Mouse (Mus musculus) left cerebral cortex, postnatal 36 days (tissue): ENCODE measurements around the gene Cdh18. TPM values are rescaled to one million over a fixed set of nuclear protein-coding genes. Genes with fewer than 3 reads are reported as not detected.
"Not testable (repeated sequence)": the region's sequence is repeated elsewhere in the genome, so short reads cannot be mapped to it uniquely, and the experiment has no call there.

Source experiments
- DNase-seq, 2 experiments: peaks; one replicate each; pipeline ENCODE4 v3.0.0; 2021 to 2022; ENCODE audit warnings: low spot score in 2 of 2, mixed read lengths in 1 of 2
- intact Hi-C: fragments of 180-260 bp; cut with DNase I; formaldehyde crosslinking; loops from one replicate; pipeline ENCODE4 v1.15.1; 2025
- total RNA-seq, 2 experiments: library from RNA; stranded (reverse); gene quantifications; 2 replicates each; pipeline ENCODE4 v1.2.3; 2021

Cdh18 gene
- total RNA-seq, 2 experiments from 2014 or later, result 31.8 to 39.9 TPM

DNA sequence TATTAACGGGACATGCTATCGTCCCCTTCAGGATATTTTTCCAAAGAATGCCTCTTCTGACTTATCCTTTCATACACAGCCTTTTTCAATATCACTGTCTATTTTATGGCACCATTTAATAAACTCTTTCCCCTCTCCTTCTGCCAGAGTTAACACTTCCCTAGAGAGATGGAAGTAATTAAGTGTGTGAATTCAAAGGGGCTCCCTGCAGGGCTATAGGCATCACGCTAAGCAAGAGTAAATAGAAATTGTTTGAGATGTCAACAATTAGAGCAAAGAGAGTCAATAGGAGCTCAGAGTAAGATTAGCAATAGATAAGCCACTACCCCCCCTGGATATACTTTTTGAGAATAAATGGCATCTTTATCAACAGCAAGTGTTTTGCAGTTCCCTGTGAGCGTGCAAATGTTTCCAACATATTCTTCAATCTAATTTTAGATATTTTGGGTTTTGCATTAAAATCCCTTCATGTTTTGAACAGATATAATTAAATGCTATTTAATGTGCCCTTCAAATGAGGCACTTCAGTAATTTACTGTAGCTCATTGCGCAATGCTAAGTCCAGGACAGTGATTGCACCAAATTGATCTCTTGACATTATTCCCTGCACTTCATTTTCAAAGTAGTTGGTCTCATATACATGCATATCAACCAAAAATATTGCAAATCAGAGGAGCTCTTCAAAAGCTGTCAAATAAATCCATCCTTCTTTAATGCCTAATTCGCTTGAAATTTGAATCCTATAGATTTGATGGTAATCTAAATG lies 586.3 kb downstream of the Cdh18 start:
- no peak for DNase-seq
- intact Hi-C loops, result no loop called here

DNA sequence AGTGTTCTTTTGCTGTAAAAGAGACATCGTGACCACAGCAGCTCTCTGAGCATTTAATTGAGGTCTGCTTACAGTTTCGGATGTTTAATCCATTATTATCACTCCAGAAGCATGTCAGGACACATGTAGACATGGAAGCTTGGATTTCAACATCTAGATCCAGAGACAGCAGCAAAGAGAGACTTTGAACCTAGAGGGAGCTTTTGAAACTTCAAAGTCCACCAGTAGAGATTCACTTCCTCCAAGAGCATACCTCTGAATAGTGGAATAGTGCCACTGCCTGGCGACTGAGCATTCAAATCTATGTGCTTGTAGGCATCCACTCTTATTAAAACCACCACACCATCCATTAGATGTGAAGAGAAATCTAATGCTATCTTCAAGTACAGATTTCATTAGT lies 588.1 kb downstream of the Cdh18 start:
- DNase-seq, result no peak
- intact Hi-C loops, result no loop called here

DNA sequence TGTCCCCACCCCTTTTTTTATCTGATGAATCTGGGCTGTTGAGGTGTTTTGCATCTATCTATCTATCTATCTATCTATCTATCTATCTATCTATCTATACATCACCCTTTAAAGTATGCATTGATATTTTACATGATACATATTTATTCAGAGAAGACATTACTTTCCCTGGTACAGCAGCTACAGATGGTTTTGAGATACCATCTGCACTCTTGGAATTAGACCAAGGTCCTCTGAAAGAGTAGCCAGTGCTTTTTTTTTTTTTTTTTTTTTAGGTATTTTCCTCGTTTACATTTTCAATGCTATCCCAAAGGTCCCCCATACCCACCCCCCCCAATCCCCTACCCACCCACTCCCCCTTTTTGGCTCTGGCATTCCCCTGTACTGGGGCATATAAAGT lies 594.1 kb downstream of the Cdh18 start:
- DNase-seq, intact Hi-C loops: not testable (repeated sequence)

DNA sequence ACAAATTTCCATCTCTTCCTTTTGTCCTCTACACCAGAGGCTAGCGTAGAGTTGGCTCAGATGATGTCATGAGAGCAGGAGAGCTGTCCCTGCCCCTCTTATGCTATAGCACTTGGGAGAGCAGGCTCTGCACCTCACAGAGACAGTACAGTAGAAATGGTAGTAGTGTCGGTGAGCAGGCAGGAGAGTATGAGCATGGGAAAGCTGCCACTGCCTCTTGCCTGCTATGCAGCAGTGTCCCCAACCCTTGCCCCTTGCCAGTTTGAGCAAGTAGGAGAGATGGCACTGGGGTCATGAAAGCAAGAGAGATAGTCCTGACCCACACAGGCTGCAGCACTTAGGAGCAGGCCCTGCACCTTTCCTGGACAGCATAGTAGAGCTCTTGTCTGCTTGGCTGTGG lies 607.1 kb downstream of the Cdh18 start:
- intact Hi-C loops, result no loop called here
- DNase-seq, result no peak

DNA sequence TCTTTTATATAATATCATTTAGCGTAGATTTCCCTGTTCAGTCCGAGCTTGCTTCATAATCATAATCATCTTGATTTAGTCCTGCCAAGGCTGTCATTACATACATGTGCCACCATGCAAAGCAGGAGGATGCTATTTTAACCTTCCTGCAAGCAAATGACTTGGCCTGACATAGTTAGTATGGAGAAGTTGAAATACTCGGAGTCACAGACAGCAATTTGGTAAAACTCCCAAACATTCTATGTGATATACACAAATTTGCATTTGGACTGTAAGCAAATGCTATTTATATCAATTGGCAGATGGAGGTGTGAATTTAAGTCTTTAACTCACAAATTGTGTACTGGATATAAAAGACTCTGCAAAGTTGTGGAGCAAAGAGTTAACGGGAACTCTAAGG lies 616.0 kb downstream of the Cdh18 start:
- intact Hi-C loops, result no loop called here

DNA sequence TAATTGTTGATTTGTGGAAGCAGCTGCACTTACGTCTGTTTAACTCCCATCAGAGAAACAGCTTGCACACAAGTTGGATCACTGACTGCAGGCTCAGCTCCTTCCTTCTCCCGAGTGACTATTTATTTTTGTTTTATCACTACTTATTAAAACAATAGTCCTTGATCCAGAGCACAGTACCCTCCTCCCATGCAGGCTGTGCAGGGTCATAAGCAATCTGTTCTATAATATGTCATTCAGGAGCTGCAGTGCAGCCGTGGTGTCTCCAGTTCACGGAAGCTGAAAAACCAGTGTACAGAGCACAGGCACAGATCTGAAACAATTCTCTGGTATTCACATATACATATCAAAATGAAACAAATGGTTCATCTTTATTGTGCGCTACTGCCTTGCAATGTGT lies 625.8 kb downstream of the Cdh18 start:
- DNase-seq, result no peak
- intact Hi-C loops, result no loop called here

More for the DNA sequence above, 616.0 kb downstream of the Cdh18 start:
- no peak for DNase-seq

DNA sequence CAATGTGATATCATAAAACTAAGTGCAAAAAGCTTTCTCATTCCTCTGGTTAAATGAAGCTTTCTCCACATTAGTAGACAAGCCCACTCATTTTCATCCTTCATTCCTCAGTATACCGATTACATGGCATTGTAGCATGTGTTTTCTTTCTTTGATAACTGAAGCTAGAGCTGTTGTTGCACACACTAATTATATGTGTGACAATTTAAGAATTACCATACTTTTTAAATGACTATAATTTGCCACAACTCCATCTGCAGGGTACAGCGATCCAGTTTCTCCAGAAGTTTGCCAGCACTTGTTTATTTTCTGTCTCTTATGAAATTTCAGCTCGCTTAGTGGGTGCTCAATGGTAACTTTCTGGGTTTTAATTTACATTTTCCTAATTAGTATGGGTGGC lies 663.2 kb downstream of the Cdh18 start:
- DNase-seq, result no peak
- intact Hi-C loops, result no loop called here

DNA sequence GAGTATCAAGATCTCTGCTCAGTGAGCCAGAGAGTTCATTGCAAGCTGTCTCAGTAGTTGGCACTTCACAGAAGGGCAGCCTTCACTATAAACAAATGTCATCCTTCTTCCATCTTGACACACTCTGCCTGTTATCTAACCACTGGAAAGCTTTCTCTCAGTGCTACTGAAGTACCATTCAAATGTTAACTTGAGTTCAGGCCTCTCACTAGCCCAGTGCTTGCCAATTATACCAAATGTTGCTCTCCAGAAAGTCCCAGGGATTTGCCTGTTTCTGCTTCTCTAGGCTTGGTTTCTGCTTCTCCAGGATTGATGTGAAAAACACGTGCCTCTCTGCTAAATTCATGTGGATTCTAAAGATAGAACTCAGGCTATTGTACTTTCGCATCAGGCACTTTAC lies 681.8 kb downstream of the Cdh18 start:
- intact Hi-C loops, result no loop called here
- DNase-seq, result no peak

DNA sequence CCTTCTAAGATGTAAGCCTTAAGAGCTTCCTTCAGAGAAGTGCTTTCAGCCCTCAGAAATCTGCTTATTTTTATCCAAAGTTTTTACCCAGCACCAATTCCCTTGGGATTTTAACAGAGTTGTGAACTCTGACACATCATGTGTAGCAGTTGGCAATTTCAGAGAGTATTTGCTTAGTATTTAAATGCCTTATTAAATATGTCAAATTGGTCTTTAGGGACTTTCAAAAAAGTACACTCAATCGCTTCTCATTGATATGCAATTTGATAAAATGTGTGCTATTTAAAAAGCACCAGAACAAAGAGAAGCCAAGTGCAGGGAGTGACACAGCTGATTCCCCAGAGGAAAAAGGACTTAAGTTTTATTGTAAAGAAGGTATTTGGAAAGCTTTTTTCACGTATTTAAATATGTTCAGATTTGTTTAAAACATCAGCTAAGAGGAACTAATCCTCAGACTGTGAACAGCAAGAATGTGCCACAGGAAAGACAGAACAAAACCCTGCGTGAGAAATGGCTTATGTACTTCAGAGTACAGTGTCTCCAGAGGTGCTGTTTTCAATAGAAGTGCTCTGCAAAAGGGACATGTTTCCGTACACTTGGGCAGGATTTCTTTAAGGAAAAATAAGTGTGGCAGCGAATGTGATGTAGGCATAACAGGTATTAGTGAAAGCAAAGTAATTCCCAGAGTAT lies 709.1 kb downstream of the Cdh18 start:
- intact Hi-C loops, result no loop called here
- DNase-seq, result no peak

DNA sequence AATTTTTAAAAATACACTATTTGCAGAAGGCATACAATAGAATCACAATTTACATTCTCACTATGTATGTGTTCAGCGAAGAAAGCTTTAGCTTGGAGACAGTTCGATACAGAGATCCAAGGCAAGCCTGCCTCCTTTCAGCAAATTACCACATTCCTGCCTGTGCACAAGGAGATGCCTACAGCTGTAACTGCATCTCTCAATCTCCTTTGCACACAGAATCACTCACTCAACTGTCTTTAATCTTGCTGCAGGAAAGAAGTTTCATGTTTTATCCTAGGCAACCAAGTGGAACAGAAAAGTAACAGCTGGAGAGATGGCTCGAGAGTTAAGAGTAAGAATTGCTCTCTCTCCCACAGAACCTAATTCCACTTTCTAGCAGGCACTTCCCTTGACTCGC lies 729.6 kb downstream of the Cdh18 start:
- intact Hi-C loops, result no loop called here

DNA sequence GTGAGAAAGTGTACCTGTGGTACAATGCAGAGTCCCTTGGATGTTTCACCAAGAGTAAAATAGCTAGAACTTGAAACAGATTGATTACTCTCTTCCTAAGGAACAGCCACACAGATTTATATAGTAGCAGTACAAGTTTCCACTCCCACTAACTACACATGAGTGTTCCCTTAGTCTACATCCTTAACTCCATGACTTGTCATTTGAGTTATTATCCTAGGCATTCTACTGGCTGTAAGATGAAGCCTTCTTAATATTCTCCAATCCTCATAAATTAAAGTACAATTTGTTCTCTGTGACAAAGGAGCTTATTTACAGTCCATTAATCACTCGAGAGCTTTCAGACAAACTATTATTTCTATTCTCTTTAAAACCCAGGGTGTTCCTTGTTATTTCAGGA lies 756.2 kb downstream of the Cdh18 start:
- DNase-seq, result no peak
- intact Hi-C loops, result no loop called here

More for the DNA sequence above, 729.6 kb downstream of the Cdh18 start:
- DNase-seq, result no peak

DNA sequence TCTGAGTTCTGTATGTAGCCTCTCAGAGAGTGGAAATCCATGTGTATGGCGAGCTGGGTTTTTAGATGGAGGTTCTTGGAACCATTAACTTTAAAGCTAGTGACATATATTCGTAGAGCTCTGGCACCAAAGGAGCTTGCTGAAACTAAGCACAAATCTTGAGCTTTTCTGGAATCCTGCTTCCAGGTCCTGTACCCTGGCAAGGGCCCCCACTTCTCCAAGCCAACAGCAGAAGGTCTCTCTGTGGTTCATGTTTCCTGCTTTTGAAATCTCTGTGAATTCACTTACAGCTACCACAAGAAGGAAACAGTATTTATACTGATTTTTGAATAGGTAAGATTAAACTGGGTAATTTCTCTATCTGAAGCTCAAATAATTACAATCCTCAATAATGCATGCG lies 767.9 kb downstream of the Cdh18 start:
- intact Hi-C loops, result no loop called here

DNA sequence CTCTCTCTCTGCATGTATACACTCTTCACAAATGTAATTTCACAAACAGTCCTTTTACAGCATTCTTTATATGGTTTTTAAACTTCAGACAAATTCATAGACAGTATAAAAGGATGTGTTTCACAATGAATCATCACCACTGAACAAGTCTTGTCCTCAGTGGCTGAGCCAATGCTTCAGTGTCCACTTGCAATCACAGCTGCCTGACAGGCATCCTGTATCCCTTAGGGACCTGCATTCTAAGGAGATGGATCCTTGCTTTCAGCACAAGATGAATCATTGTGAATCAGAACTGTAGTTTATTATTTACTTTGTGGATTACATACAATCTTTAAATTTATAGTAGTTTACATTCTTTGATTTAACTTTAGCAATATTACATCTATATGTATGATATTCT lies 768.6 kb downstream of the Cdh18 start:
- intact Hi-C loops, result no loop called here
- DNase-seq, result no peak

More for the DNA sequence above, 767.9 kb downstream of the Cdh18 start:
- DNase-seq, result no peak

DNA sequence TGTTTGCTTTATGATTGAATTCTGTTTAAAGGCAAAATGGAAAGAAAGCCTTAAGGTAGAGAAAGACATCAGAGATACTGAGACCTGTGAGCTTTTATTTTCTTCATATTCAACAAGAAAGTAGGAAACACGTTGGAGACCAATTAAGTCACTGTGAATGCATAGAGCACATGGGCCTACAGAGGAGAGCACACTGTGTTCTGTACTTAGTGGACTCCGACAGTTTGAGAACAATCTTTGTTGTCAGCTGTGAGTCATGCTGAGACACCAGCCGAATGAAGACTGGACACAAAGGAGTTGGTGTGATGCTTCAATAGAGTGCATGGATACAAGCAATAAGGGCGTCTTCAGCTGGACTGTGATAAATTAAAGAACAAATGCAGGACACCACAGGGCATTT lies 791.5 kb downstream of the Cdh18 start:
- intact Hi-C loops, DNase-seq: not testable (repeated sequence)

DNA sequence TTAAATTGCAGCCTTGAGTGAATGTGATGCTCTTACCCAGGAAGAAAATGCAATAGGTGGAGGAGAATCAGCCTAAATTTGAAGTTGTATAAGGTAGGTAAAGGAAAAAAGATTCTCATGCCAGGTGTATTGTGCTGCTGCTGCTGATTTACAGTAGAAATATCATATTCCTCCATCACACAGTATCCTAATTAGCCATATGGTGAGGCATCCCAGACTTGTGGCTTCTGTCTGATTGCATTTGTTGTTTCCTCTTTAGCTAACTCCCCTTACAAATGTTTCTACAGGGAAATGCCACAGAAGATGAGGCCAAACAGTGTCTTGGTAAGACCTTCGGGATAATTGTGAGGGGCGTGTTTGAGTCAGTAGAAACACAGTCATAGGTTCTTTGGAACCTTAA lies 802.3 kb downstream of the Cdh18 start:
- DNase-seq, result no peak
- intact Hi-C loops, result no loop called here

DNA sequence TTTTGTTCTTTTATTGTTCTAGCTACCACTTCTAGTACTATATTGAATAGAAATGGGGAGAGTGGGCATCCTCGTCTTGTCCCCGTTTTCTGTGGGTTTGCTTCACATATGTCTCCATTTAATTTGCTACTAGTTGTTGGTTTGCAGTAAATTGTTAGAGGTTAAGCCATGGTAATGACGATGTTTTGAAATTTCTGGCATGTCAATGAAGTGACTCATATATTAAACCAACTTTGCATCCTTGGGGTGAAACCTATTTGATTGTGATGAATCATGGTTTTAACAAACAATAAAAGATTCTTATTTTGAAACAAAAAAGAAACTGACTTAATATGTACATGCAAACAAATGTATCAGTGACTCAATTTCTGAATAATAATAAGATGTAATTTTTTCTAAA lies 817.5 kb downstream of the Cdh18 start:
- intact Hi-C loops, result no loop called here
- DNase-seq, result no peak

DNA sequence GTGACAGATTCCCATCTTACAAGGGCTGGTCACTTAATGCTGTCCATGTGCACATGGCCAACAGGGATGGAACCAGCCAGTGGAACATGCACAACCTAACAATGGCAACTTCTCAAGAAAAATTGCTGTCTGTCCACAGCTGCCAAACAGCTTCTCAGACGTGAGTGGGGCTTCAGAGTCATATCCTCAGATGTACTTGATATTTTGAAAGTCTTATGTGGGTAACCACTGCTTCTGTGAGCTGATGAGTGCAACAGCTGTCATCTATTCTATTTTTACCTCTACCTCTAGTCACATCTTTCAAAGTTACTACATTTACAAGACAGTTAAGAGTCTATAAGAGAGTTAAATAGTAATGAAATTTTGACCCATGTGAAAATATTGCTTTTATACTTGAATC lies 818.9 kb downstream of the Cdh18 start:
- no peak for DNase-seq
- intact Hi-C loops, result no loop called here

DNA sequence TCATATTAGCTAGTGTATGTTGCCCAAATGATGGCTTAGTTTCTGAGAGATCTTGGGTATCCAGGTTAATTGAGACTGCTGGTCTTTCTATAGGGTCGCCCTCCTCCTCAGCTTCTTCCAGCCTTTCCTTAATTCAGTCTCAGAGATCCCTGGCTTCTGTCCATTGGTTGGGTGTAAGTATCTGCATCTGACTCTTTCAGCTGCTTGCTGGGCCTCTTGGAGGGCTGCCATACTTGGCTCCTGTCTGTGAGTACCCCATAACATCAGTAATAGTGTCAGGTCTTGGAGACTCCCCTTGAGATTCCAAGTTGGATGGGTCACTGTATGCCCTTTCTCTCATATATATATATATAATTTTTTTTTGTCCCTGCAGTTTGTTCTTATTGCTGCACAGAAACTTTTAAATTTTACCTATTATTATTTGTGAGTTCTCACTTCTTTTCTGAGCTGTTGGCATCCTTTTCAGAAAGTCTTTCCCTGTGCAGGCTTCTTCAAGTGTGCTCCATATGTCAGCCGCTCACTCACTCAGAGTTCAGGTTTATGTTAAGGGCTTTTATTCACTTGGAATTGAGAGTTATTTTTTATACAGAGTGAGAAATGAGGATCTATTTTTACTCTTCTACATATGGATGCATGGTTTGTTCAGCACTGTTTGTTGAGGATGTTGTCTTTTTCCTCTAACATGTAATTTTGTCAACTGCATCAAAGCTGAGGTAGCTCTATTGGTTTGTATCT lies 829.4 kb downstream of the Cdh18 start:
- intact Hi-C loops, result no loop called here
- peak in 1 of 2 experiments; percentile 11 for DNase-seq

DNA sequence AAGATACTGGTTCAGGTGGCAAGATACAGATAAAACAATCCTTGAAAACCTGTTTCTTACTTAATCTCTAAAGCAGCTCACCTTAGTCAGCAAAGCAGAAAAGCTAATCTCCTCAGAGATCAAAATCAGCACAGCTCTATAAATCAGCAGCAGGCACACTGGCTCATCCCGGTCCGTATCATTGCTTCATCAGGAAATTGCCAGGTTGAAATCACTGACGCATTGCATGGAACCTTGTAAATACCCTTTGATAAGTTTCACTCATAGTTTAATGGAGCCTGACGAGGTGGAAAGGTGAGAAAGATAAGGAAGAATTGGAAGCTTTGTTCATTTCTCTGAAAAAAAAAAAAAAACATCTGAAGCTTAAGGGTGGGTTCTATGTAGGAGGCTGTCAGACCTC lies 837.0 kb downstream of the Cdh18 start:
- intact Hi-C loops, result no loop called here
- no peak for DNase-seq

DNA sequence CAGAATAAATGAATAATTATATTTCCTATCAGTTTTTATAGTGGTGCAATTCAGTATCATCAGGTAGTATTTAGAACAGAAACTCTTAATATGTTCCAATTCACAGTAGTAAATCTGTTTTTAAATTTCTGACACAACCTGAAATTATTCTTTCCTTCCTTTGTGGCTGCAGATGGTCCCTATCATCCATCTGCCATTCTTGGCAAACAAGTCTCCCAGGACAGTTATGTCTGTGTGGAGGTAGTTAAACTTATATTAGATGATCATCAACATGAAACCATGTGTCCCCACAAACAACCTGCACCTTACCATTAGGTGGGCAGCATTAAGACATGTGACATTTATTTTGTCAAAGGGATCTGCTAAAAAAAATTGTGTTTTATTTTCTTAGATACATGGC lies 847.8 kb downstream of the Cdh18 start:
- no peak for DNase-seq
- intact Hi-C loops, result no loop called here

DNA sequence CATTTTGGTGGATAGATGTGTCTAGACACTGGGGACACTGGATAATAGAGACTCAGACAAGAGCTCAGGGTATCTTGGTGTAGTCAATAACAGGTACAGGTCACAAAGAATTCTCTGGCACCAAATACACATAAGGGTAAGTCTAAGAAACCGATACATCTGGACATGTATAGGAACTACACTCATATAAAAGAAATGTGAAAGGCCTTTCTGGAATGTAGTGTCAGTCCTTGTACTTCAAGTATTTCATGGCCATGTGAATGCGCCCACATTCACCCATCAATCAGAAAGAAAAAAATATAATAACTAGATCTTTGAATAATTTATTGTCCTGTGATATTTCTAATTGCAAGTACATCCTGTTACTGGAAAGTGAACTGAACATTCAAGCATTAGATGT lies 855.0 kb downstream of the Cdh18 start:
- intact Hi-C loops, result no loop called here

More for the DNA sequence above, 855.0 kb downstream of the Cdh18 start:
- DNase-seq, result no peak
